Mouse (Mus musculus) heart, adult 2 months (tissue): ENCODE measurements around the gene Gm6899.

Experiments
- CTCF ChIP-seq: fragments of 200-600 bp; IDR thresholded peaks from 2 replicates; pipeline ENCODE4 v1.8.1; 2022; ENCODE audit warnings: antibody characterized with exemption, mild to moderate bottlenecking, moderate library complexity
- POLR2A ChIP-seq: fragments of 200-500 bp; IDR thresholded peaks from 2 replicates; pipeline ENCODE4 v1.6.1; 2011; ENCODE audit warnings: mild to moderate bottlenecking, low read depth, low read length, control low read depth; ENCODE audit not compliant: insufficient read depth

DNA sequence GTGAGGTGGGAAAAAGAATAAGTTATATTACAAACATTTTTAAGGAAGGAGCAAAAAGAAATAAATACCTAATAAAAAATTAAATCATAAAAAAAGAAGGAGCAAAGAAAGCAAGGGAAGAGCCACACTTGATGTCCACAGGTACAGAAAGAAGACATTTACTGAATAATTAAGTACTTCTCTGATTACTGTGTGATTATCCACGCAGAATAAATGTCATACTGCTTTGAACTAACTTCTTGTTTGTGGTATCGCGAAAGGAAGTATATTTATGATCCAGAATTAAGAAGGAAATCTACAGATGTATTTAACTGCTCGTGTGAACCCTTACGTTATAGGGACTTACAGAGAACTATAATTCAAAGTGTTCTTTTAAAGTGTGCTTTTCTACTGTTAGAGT, 29.7 kb downstream of the Gm6899 start:
- TF ChIP-seq CTCF: no peak
- no peak for TF ChIP-seq POLR2A
